Mouse (Mus musculus): Measurements from ENCODE around the gene Filip1l. TPM values are rescaled to one million over a fixed set of nuclear protein-coding genes. Genes with fewer than 3 reads are reported as not detected.

The Filip1l gene
- total RNA-seq, 2 experiments from 2014 or later, result 3.4 to 4.1 TPM

DNA sequence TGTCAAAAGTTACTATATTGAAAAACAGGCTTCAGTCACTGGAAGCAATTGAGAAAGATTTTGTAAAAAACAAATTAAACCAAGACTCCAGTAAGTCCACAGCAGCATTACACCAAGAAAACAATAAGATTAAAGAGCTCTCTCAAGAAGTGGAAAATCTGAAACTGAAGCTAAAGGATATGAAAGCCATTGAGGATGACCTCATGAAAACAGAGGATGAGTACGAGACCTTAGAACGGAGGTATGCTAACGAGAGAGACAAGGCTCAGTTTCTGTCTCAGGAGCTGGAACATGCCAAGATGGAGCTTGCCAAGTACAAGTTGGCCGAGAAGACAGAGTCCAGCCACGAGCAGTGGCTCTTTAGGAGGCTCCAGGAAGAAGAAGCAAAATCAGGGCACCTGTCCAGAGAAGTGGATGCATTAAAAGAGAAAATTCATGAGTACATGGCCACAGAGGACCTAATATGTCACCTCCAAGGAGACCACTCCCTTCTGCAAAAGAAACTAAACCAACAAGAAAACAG lies 218.0 kb downstream of the Filip1l start:
- DNase-seq (ENCODE audit: extremely low spot score in 1 of 2, low spot score in 2 of 2), result no peak
- intact Hi-C loops (cut with DNase I), result no loop called here

DNA sequence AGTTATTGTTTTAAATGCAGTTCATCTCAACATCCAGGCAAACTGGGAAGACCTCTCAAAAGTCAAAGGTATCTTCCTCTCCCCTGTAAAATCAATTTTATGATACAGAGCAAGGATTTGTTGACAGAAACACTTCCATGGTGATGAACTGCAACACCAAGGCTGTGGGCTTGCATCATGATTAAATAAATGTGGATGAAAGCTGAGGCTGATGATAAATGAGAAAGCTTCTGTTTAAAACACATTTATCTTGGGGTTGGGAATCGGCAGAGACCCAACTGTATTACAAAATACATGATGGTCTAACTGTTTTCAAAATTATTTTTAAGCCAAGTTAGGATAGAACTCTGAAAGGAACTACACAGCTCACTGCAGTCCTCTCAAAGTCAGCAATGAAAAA lies 220.9 kb downstream of the Filip1l start:
- intact Hi-C loops (cut with DNase I), result no loop called here
- no peak for DNase-seq (ENCODE audit: extremely low spot score in 1 of 2, low spot score in 2 of 2)

DNA sequence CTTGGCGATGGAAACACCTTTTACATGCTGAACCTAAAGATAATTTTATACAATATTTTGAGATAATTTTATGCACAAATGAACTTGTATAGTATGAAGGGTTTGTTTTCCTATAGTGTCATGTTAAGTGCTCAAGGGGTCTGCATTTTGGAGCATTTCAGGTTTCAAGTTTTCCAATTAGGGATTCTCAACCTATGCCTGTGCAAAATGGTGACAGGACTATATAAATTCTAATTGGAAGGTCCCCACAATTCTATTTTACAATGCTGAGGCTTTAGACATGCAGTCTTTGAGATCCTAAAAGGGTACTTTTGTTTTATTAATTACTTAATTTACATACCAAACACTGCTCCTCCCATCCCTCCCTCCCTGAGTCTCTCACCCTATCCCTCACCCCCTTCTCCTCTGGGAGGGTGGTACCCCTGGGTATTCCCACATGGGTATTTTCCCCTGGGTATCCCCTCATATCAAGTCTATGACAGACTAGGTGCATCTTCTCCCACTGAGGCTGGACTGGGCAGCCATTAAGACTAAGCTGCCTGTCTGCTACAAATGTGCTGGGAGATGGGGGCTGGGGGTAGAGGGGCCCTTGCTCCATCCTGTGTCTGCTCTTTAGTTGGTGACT lies 223.0 kb downstream of the Filip1l start:
- intact Hi-C loops (cut with DNase I), result loop anchor here (5.0 kb wide), 1 partner anchor 334 kb away; no protein-coding TSS in a partner anchor

DNA sequence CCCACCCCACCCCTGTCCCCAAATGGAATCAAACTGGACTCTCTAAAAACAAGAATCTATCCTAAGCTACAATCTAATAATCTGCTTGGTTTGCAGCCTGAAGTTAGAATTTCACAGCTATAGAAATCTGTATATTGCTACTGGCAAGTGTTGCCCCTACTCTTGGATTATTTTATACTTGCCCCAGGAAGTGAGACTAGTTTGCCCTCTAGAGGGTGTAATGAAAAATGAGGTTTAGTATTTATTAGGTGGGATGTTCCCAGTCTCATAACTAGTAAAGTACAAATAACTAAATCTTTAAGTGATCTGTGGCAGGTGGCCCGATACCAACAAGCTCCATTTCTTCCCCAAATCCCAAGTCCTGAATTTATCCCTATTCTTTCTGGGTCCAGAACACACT lies 224.6 kb downstream of the Filip1l start:
- intact Hi-C loops (cut with DNase I), result loop anchor here (5.0 kb wide), 1 partner anchor 335 kb away; no protein-coding TSS in a partner anchor
- DNase-seq (ENCODE audit: extremely low spot score in 1 of 2, low spot score in 2 of 2), result no peak

More for the DNA sequence above, 223.0 kb downstream of the Filip1l start:
- no peak for DNase-seq (ENCODE audit: extremely low spot score in 1 of 2, low spot score in 2 of 2)

DNA sequence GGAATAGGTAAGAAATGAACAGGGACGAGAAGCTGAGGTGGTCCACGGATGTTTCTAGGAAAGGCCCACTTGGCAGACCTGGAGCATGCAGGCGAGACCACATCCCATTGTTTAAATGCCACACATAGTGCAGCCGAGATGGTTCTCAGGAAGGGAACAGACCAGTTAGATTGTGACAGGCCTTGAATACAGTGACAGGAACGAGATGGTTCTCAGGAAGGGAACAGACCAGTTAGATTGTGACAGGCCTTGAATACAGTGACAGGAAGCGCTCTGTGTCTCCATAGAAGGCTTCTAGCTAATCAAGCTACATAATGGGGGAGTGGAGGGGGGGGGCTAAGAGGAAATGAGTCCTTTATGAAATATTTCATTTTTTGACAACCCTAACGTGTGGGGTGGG lies 227.1 kb downstream of the Filip1l start:
- DNase-seq (ENCODE audit: extremely low spot score in 1 of 2, low spot score in 2 of 2), result no peak
- intact Hi-C loops (cut with DNase I), result no loop called here

DNA sequence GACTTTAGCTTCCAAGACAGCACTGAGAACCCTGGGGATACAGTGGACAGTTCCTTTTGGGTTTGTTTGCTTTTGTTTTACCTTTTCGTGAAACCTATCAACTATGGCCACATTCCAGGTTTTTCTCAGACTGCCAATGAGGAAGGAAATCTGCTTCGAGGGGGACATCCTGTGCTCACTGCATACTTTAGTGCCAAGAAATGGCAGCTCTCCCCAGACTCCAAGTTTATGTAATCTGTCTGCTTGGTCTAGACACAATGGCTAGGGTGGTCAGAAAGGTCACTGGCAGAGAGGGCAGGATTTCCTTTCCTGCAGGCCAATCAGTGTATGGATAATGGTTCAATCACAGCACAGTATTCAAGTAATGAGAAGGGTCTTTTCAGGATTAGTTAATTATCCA lies 229.1 kb downstream of the Filip1l start:
- intact Hi-C loops (cut with DNase I), result no loop called here
- peak in 1 of 2 experiments; percentile 25 for DNase-seq (ENCODE audit: extremely low spot score in 1 of 2, low spot score in 2 of 2)

DNA sequence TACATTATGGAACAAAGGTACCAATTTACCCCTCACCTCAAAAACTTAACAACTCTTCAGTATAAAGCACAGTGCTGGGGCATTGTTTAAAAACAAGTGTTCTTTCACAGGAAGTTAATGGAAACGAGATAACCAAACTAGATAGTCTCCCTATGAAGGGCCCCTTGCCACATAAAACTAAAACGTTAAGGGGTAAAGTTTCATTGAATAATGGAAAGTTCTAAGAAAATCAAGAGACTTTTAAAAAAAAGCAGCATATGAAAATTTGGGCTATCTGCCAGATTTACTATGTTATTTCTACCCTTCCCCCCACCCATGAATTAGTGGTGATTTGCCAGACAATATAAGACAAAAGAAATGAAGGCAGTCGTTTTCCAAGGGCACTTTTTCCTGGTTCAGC lies 232.3 kb downstream of the Filip1l start:
- intact Hi-C loops (cut with DNase I), result no loop called here
- no peak for DNase-seq (ENCODE audit: extremely low spot score in 1 of 2, low spot score in 2 of 2)

DNA sequence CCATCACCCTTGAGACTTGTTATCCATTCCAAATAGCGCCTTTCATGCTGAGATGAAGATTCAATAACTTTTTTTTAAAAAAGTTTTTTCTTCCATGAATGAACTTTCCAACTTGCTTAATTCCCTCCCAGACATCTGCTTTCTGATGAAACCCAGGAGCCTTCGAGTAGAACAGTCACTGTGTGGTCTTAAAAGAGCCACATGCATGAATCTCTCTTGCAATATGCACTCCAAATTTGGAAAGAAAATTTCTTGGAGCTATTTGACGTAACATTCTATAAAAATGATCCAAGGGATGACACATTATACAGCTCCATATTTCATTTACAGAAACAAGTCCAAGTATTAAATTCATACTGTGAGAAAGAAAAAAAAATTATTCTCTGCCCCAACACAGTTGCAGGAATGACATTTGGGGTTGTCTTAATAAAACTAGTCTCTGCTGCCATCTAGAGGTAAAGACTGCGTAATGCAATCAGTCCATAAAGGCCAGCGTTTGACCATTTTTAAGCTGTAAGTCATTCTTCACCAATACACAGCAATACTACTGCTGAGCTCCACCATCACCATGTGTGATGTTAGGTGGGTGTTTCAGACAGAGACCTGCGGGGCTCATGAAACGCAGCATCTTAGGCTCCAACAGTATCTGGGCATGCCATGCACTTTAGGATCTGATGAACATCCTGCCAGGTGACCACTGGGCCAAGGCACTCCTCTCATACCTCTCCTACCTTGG lies 240.7 kb downstream of the Filip1l start:
- intact Hi-C loops (cut with DNase I), result loop anchor here (5.0 to 10.0 kb wide), 2 partner anchors 229 to 351 kb away; no protein-coding TSS in a partner anchor
- DNase-seq (ENCODE audit: extremely low spot score in 1 of 2, low spot score in 2 of 2), result peak in 1 of 2 experiments; percentile 57

DNA sequence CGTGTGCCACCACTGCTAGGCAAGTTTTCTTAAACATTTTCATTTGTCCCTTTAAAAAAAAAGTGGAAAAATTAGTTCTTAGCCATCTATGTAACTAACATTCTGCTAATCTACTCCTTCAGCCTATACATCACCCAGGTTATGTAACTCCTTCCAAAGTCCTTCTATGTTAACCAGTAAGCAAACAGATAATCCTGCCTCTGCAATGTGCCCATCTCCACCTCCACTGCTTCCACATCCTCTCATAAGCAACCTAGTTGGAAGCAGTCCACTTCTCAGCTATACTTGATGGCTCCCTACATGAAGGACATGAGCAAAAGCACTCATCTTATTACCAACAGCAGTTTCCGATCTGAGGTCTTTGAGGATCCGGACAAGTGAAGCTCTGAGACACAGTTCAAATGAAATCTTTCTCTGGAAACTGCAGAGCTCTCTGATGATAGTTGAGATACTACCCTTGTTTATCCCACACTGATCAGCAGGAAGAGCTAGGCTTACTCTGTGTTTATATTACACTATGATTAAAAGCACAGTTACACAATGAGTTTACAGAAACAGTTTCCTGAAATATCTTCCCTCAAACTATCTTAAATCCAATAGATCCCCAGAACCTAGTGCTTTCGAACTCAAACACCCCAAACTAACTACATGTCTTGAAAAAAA lies 244.5 kb downstream of the Filip1l start:
- no peak for DNase-seq (ENCODE audit: extremely low spot score in 1 of 2, low spot score in 2 of 2)
- intact Hi-C loops (cut with DNase I), result loop anchor here (10.0 kb wide), 1 partner anchor 233 kb away; no protein-coding TSS in a partner anchor

DNA sequence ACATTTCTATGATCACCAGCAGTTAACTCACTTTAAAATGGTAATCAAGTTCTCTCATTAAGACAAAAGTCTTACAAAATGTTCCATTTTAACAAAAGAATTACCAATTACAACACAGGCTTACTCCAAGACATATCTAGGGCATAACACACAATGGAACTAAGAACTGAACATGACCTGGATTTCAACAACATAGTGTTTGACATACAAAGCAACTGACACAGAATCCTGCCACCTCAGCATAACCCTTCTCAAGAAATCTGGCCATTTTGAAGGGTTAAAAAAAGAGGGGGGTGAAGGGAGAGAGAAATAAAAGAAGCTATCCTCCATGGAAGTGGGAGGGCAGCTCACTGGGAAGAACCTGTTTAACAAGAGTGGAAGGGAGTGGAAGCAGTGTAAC lies 248.1 kb downstream of the Filip1l start:
- no peak for DNase-seq (ENCODE audit: extremely low spot score in 1 of 2, low spot score in 2 of 2)
- intact Hi-C loops (cut with DNase I), result no loop called here

DNA sequence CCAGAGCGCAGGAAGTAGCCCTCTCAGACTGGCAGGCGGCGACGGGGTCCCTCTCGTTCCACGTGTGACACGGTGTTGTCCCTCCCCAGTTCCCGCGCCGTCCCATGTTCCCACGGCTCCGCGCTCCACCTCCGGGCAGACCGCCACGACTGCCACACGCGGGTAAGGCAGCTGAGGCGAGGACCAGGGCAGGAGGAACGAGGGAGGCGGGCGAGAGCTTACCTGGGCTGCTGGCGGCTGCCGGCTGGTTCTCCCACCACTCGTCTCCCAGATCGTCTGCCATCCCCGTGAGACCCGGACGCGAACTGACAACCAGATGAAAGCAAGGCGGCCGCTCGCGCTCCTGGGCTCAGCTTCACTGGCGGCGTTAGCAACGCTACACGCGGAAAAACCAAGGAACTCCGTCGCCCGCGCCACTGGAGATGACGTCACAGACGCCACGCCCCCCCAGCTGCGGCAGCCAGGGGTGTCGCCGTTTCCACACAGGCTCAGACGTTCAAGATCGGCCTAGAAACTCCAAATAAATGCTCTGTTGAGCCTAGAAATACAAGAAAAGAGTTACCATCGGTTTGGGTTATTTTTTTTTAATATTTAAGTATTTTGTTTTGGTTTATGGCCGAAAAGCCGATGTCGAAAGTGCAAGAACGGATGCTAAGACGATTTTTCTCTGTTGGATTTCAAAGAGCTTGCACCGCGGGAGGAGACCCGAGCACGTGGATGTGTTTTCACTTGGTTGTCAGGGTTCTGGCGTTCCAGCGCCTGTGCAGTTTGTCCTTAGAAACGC lies 253.7 kb downstream of the Filip1l start, which contains the start of gene Cmss1:
TSS of gene Cmss1 (minus strand) at position 421 of the 784 bp plus-strand sequence.
- intact Hi-C loops (cut with DNase I), result no loop called here
- peak; percentile 63 to 90 for DNase-seq (ENCODE audit: extremely low spot score in 1 of 2, low spot score in 2 of 2)

DNA sequence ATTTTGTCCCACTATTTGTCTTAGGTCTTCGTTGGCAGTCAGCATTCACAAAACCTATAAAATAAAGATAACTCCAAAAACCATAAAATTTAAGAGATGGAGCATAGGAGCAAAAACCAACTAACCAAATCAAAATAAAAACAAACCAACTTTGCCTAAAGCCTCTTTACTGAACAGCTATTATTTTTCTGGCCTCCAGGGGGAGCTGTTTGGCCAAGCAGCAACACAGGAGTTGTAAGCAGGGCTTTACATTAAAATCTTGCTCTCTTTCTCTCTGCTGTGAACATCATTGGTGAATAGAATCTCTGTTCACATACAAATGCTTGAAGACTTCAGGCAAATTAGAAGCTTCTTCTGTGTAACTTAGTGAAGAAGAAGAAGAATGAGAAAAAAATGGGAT lies 258.9 kb downstream of the Filip1l start:
- intact Hi-C loops (cut with DNase I), result no loop called here
- peak; percentile 23 to 29 for DNase-seq (ENCODE audit: extremely low spot score in 1 of 2, low spot score in 2 of 2)

Other genes starting within 250 kb of the Filip1l start
- 100 to 1,000 TPM; 123 TPM for gene Tomm70a, start 231.4 kb upstream of the Filip1l start, total RNA-seq (2021)
- gene Nit2, start 185.8 kb upstream of the Filip1l start, total RNA-seq (2021), result 10 to 100 TPM; 17.9 to 24.5 TPM
- 10 to 100 TPM; 45.8 to 46.8 TPM for gene Tbc1d23, start 121.6 kb upstream of the Filip1l start, total RNA-seq (2021)
- gene Tmem30c, start 60.2 kb upstream of the Filip1l start, total RNA-seq (2021), result under 1 TPM; 0.16 to 0.79 TPM

All from left cerebral cortex, postnatal 10 days (tissue).